Mouse (Mus musculus): ENCODE measurements at regions not wholly inside any gene's neighbourhood (a gene's known extent, or its start where the extent isn't known, plus 50 kb on each side); places are given as distances from the start of the nearest gene placed in this dataset.

DNA sequence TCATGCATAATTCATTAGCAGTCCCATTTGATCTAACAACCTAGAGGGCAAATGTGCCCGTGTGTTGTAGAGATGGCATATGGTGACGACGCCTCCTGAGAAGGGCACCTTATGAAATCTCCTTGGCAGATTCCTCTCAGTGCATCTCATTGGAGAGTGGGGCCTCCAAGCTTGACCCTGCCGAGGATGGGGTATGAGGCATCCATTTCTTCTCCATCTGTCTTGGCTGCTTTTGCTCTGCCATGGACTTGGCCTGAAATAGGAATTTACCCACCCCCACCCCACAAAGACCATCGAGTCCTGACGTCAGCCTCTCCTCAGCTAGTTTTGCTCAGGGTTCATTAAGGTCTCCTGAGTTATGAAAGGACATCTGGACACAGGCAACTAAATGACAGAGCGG lies 167.8 kb downstream of the Icos start:
- H3K27me3 ChIP-seq (ENCODE audit: insufficient read depth, low read length): peaks cover 5% of the 10 kb centered on the region; the same call in 1 of the 2 replicates
- peaks cover 6% of the 10 kb centered on the region for H3K4me1 ChIP-seq (replicated peaks; ENCODE audit: low read depth, low read length)
- H3K4me3 ChIP-seq (replicated peaks; ENCODE audit: low read length): no peak overlapping the region
- TF ChIP-seq NANOG (IDR thresholded peaks at IDR 0.05; ENCODE audit: borderline replicate concordance, low read length) (no peak), CTCF (conservative IDR thresholded peaks at IDR 0.05; ENCODE audit: low read length) (no peak), POU5F1 (IDR thresholded peaks at IDR 0.05; ENCODE audit: borderline replicate concordance, low read length) (no peak)
- no peaks in the 10 kb centered on the region for H3K36me3 ChIP-seq (ENCODE audit: insufficient read depth, low read length)
- H3K9me3 ChIP-seq (ENCODE audit: low read length): no peaks in the 10 kb centered on the region

DNA sequence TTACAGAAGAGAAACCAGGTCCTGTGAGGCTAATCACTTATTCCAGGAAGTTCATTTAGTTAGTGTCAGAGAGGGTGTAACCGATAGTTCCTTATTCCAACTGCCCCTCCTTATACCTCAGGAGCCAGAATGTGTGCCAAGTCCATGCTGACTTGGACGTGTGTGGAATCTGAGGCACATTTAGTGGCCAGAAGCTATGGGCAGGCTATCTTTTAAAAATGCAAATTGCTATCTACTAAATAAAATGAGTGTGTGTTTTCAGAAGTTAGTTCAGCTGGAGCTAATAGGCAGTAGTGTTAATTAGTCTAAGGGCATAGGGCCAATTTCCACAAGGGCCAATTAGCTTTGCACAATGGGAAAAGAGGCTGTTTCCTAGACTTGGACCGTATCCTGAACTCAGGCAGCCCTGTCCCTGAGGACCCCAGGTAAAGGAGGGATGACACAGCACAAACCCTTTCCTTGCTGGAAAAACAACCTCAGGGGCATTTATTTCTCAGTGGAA lies 168.5 kb downstream of the Icos start:
- Histone ChIP-seq H3K4me3 (replicated peaks; ENCODE audit: low read length) (no peak overlapping the region), H3K9me3 (ENCODE audit: low read length) (no peaks in the 10 kb centered on the region), H3K27me3 (ENCODE audit: insufficient read depth, low read length) (peaks cover 5% of the 10 kb centered on the region; the same call in 1 of the 2 replicates), H3K4me1 (replicated peaks; ENCODE audit: low read depth, low read length) (peaks cover under 1% of the 10 kb centered on the region), H3K36me3 (ENCODE audit: insufficient read depth, low read length) (no peaks in the 10 kb centered on the region)
- no peak for TF ChIP-seq CTCF (conservative IDR thresholded peaks at IDR 0.05; ENCODE audit: low read length)

DNA sequence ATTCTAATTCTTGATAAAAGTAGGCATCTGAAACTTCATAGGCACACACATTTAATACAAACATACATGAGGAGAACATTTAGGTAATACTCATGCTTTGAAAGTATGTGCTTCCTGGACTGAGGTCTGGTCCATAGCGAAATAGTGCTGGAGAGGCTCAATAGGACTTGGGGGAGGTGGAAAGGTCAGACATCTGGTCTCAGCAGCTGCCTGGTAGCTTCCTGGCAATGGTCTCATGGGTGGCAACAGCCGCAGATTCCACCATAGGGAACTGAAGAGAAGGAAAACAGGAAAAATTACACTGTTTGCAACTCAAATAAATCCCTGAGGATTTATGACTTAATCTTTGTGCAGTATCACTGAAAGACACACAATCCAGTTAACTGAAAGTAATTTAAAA lies 174.0 kb downstream of the Icos start:
- no peaks in the 10 kb centered on the region for H3K27me3 ChIP-seq (ENCODE audit: insufficient read depth, low read length)
- H3K9me3 ChIP-seq (ENCODE audit: low read length): no peaks in the 10 kb centered on the region
- H3K4me3 ChIP-seq (replicated peaks; ENCODE audit: low read length): no peak overlapping the region
- no peaks in the 10 kb centered on the region for H3K36me3 ChIP-seq (ENCODE audit: insufficient read depth, low read length)
- TF ChIP-seq NANOG (IDR thresholded peaks at IDR 0.05; ENCODE audit: borderline replicate concordance, low read length): no peak
- no peak for TF ChIP-seq CTCF (conservative IDR thresholded peaks at IDR 0.05; ENCODE audit: low read length)
- TF ChIP-seq POU5F1 (IDR thresholded peaks at IDR 0.05; ENCODE audit: borderline replicate concordance, low read length): no peak
- H3K4me1 ChIP-seq (replicated peaks; ENCODE audit: low read depth, low read length): no peaks in the 10 kb centered on the region

DNA sequence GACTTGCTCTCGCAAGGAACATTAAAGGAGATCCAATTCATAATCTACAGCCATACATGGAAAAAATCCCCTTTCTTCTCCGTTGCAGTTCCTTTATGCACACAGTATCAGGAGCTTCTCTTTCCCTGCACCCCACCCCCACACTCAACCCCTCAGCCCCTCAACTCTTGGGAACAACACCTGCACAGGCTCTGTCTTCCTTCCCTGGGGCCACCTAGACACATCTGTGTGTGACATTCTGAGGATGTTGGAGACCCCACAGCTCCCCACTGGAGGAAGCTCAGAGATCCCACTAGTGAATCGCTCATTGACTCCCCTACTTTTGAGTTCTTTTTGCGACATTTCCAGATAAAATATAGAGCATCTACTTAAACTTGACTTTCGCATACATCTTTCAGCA lies 174.4 kb downstream of the Icos start:
- H3K4me3 ChIP-seq (replicated peaks; ENCODE audit: low read length): no peak overlapping the region
- TF ChIP-seq POU5F1 (IDR thresholded peaks at IDR 0.05; ENCODE audit: borderline replicate concordance, low read length): no peak
- TF ChIP-seq NANOG (IDR thresholded peaks at IDR 0.05; ENCODE audit: borderline replicate concordance, low read length): no peak
- no peak for TF ChIP-seq CTCF (conservative IDR thresholded peaks at IDR 0.05; ENCODE audit: low read length)
- no peaks in the 10 kb centered on the region for H3K4me1 ChIP-seq (replicated peaks; ENCODE audit: low read depth, low read length)
- H3K27me3 ChIP-seq (ENCODE audit: insufficient read depth, low read length): no peaks in the 10 kb centered on the region
- no peaks in the 10 kb centered on the region for H3K9me3 ChIP-seq (ENCODE audit: low read length)
- no peaks in the 10 kb centered on the region for H3K36me3 ChIP-seq (ENCODE audit: insufficient read depth, low read length)

DNA sequence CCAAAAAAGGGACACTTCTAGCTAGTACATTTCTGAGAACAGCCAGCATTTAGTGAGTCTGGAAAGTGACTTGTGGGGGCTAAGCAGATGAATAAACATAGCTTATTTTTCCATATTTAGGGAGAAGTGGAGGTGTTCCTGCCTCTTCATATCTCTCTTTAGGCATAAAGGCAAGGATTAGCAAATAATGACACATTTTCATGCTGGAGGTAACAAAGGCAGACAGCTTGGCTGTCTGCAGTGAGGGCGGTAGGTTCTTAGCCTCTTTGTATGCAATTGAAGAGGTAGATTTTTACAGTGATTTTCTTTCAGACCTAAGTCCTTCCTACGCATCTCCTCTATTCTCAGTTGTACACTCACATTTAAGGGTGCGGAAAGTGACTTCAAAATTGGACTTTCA lies 176.5 kb downstream of the Icos start:
- no peak overlapping the region for H3K4me3 ChIP-seq (replicated peaks; ENCODE audit: low read length)
- no peaks in the 10 kb centered on the region for H3K4me1 ChIP-seq (replicated peaks; ENCODE audit: low read depth, low read length)
- H3K27me3 ChIP-seq (ENCODE audit: insufficient read depth, low read length): no peaks in the 10 kb centered on the region
- H3K36me3 ChIP-seq (ENCODE audit: insufficient read depth, low read length): no peaks in the 10 kb centered on the region
- H3K9me3 ChIP-seq (ENCODE audit: low read length): no peaks in the 10 kb centered on the region
- no peak for TF ChIP-seq CTCF (conservative IDR thresholded peaks at IDR 0.05; ENCODE audit: low read length)
- TF ChIP-seq NANOG (IDR thresholded peaks at IDR 0.05; ENCODE audit: borderline replicate concordance, low read length): no peak
- TF ChIP-seq POU5F1 (IDR thresholded peaks at IDR 0.05; ENCODE audit: borderline replicate concordance, low read length): no peak

DNA sequence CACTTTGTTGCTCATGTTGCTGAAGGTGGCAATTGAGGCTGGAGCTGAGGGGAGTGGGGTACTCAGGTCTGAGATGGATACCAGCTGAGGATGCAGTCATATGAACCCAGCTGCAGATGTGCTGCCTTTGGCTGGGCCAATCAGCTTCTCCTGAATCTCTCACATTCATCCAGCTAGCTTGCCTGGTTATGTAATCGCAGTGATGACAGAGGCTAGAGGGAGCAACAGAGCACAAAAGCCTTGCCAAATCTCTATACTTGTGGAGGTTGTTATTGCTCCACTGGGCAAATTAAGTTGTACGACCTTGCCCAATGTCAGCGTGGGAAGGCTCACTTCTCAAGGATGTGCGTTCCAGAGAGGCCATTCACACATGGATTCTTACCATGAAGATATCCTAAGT lies 179.5 kb downstream of the Icos start:
- H3K4me1 ChIP-seq (replicated peaks; ENCODE audit: low read depth, low read length): no peaks in the 10 kb centered on the region
- H3K4me3 ChIP-seq (replicated peaks; ENCODE audit: low read length): no peak overlapping the region
- no peaks in the 10 kb centered on the region for H3K36me3 ChIP-seq (ENCODE audit: insufficient read depth, low read length)
- H3K9me3 ChIP-seq (ENCODE audit: low read length): no peaks in the 10 kb centered on the region
- no peak for TF ChIP-seq POU5F1 (IDR thresholded peaks at IDR 0.05; ENCODE audit: borderline replicate concordance, low read length)
- no peak for TF ChIP-seq CTCF (conservative IDR thresholded peaks at IDR 0.05; ENCODE audit: low read length)
- no peak for TF ChIP-seq NANOG (IDR thresholded peaks at IDR 0.05; ENCODE audit: borderline replicate concordance, low read length)
- no peaks in the 10 kb centered on the region for H3K27me3 ChIP-seq (ENCODE audit: insufficient read depth, low read length)

DNA sequence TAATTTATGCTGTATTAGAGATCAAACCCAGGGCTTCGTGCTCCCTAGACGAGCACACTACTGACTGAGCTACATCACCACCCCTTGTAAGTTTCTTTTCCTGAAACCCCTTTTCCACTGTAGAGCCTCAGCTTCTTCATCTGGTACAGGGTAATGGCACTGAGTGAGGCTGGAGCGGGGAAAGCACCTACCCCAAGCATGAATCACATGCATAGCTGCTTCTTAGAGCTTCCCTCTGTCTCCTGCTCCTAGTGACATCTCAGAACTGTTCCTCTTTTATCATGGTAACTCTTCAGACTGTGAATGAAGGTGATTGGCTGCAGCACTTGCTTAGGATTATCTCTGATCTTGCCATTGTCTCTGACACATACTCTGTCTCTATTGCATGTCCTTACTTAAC lies 182.8 kb downstream of the Icos start:
- H3K27me3 ChIP-seq (ENCODE audit: insufficient read depth, low read length): no peaks in the 10 kb centered on the region
- no peak overlapping the region for H3K4me3 ChIP-seq (replicated peaks; ENCODE audit: low read length)
- H3K9me3 ChIP-seq (ENCODE audit: low read length): no peaks in the 10 kb centered on the region
- no peaks in the 10 kb centered on the region for H3K4me1 ChIP-seq (replicated peaks; ENCODE audit: low read depth, low read length)
- no peaks in the 10 kb centered on the region for H3K36me3 ChIP-seq (ENCODE audit: insufficient read depth, low read length)
- TF ChIP-seq NANOG (IDR thresholded peaks at IDR 0.05; ENCODE audit: borderline replicate concordance, low read length) (no peak), CTCF (conservative IDR thresholded peaks at IDR 0.05; ENCODE audit: low read length) (no peak), POU5F1 (IDR thresholded peaks at IDR 0.05; ENCODE audit: borderline replicate concordance, low read length) (no peak)

DNA sequence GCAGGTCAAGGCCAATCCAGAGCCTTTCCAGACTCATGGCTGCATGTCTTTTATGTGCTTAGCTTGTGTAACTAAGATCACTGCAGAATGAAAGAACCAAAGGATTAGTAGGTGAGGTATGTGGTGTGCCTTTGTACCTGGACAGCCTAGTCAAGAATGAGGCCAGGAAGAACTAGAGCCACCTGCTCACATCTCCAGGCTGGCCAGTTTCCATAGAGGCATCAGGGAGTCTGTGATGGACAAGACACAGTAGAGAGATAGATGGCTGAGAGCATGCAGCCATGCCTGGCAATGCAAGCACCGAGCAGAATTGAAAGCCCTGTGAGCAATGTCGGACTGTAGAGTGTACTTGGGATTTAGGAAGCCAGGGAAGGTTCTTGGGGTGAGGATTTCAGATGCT lies 186.5 kb downstream of the Icos start:
- TF ChIP-seq CTCF (conservative IDR thresholded peaks at IDR 0.05; ENCODE audit: low read length) (no peak), NANOG (IDR thresholded peaks at IDR 0.05; ENCODE audit: borderline replicate concordance, low read length) (no peak), POU5F1 (IDR thresholded peaks at IDR 0.05; ENCODE audit: borderline replicate concordance, low read length) (no peak)
- Histone ChIP-seq H3K27me3 (ENCODE audit: insufficient read depth, low read length) (no peaks in the 10 kb centered on the region), H3K36me3 (ENCODE audit: insufficient read depth, low read length) (no peaks in the 10 kb centered on the region), H3K4me1 (replicated peaks; ENCODE audit: low read depth, low read length) (no peaks in the 10 kb centered on the region), H3K9me3 (ENCODE audit: low read length) (peaks cover 5% of the 10 kb centered on the region), H3K4me3 (replicated peaks; ENCODE audit: low read length) (no peak overlapping the region)

DNA sequence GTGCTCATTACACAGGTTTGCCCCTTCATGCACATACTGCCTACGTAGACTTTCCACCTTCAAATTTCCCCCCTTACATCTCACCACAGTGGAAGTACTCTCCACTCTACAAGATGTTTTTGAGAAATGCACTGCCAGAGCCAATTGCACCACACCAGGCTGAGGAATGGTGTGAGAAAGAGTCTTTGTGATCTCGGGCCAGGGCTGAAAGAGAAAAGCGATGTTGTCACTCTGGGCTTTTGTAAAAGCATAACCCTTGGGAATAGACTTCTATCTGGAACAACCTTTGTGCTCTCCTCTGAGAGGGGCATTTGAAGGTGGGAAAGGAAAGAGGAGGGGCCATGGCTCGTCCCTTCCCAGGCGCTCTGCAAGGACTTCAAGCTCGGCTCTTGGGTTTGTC lies 194.2 kb downstream of the Icos start:
- TF ChIP-seq CTCF (conservative IDR thresholded peaks at IDR 0.05; ENCODE audit: low read length): no peak
- TF ChIP-seq NANOG (IDR thresholded peaks at IDR 0.05; ENCODE audit: borderline replicate concordance, low read length): no peak
- TF ChIP-seq POU5F1 (IDR thresholded peaks at IDR 0.05; ENCODE audit: borderline replicate concordance, low read length): no peak
- no peak overlapping the region for H3K4me3 ChIP-seq (replicated peaks; ENCODE audit: low read length)
- H3K9me3 ChIP-seq (ENCODE audit: low read length): peaks cover 16% of the 10 kb centered on the region
- no peaks in the 10 kb centered on the region for H3K4me1 ChIP-seq (replicated peaks; ENCODE audit: low read depth, low read length)
- H3K27me3 ChIP-seq (ENCODE audit: insufficient read depth, low read length): no peaks in the 10 kb centered on the region
- no peaks in the 10 kb centered on the region for H3K36me3 ChIP-seq (ENCODE audit: insufficient read depth, low read length)
